Mouse (Mus musculus) mouse trophoblast stem cell (cell line): ENCODE measurements around the gene Kank4.

ENCODE experiments used
- in situ Hi-C, 2 experiments: fragments of 300-500 bp; cut with MseI, MboI; formaldehyde crosslinking; loops; 2 replicates in 1 of 2; 3 replicates in 1 of 2; pipeline ENCODE4 v1.15.1; 2025

Kank4 gene

GRCm38 (mm10) chr4:98718547-98718917 is 98.8 kb downstream of the Kank4 start:
- in situ Hi-C loops: no loop called here

- in situ Hi-C loops: no loop called here
Observed at GRCm38 (mm10) chr4:98717735-98718546, 99.4 kb downstream of the Kank4 start.

GRCm38 (mm10) chr4:98710891-98711290 is 106.4 kb downstream of the Kank4 start:
- in situ Hi-C loops: no loop called here
